Mouse (Mus musculus): ENCODE results near the gene Cbl. TPM values are rescaled to one million over a fixed set of nuclear protein-coding genes. Genes with fewer than 3 reads are reported as not detected.

Cbl gene
- 33.9 TPM for polyA plus RNA-seq (2017; shearing (Covaris generic))

GRCm38 (mm10) chr9:44233802-44234478 lies at the start of gene Cbl:
TSS of gene Cbl (minus strand) at chr9:44234049.

DNA sequence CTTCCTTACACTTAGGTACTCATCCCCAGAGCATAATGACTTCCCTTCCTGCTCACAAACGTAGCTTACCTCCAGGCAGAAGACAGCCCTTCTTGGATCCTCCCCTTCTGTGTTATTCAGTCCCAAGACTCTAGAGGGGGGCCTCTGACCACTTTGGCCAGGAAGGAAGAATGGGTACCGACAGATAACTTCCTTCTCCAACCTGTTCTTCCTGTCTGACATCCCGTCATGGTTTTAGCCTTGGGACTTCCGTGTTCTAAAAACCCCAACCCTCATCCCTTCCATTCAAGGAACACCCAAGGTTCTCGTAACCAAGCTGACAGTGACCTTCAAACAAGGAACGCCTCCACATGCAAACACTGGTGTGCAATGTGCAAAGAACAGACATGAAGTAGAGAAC lies 34.6 kb upstream of the Cbl start, which contains the start of gene Nlrx1:
TSS of gene Nlrx1 (minus strand) at position 168 of the 400 bp plus-strand sequence.

DNA sequence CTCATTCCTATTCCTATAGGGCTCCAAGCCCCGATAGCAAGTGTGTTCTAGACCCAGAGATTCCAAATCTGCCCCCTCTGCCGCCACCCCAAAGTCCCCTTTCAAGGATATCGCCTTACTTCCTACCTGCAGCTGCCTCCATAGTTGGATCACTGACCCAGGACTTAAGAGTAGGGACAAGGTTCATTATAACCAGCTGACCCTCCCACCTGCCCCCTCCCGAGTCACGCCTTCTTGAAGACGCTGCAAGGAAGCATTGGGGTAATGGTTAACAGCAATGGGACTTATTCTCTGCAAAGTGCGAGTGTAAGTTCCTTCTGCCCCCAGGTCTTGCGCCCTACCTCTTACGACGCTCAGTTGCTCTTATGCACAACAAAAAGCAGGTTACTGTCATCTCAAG lies 17.5 kb upstream of the Cbl start, which contains the start of gene Pdzd3:
TSS of gene Pdzd3 (minus strand) at position 158 of the 400 bp plus-strand sequence.

GRCm38 (mm10) chr9:44240399-44240798 lies 6.5 kb upstream of the Cbl start, which contains the start of gene Ccdc153:
TSS of gene Ccdc153 (plus strand) at chr9:44240676.

GRCm38 (mm10) chr9:44134101-44134850 lies 99.6 kb downstream of the Cbl start, which contains the start of gene Mcam:
TSS of gene Mcam (plus strand) at chr9:44134469.

GRCm38 (mm10) chr9:44113105-44113789 lies 120.6 kb downstream of the Cbl start, which contains the start of the genes Gm49380 and Rnf26:
TSS of gene Gm49380 (minus strand) at chr9:44113500.
TSS of gene Rnf26 (minus strand) at chr9:44113517.

DNA sequence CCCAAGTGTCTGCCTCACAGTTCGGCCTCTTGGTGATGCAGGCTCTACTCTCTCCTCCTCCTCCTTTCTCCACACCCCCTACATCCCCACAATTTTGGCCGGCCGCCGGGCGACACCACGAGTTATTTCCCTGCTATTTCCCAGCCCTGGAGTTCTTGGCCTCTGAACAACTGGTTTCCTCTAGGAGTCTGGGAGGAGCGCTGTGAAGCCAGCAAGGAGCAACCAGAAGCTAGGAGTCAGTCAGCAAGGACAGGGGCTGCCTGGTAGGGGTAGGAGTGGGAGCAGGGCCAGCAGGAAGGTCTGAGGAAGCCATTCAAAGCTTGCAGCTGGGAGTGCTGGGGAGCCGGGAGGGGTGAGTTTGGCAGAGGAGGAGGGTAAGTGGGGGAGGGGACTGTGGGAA lies 126.7 kb downstream of the Cbl start, which contains the start of gene C1qtnf5:
TSS of gene C1qtnf5 (plus strand) at position 136 of the 400 bp plus-strand sequence.

DNA sequence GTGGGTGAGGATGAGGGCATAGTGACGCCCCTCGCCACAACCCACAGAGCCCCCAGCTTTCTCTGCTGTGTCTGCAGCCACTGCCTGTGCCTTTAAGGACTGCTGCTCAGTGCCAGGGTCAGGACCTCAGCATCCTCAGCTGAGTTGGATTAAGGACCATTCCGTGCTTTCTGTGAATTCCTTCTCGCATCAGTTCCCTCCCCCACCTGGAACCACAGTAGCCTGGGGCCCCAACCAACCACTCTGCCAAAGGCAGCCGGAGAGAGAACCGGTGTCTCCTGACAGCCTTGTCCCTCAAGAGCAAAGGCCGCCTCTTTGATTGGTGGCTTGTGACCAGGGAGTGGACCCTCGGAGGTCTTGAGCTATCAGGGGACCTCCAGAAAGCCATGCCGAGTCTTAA lies 132.4 kb downstream of the Cbl start, which contains the start of gene Mfrp:
TSS of gene Mfrp (plus strand) at position 240 of the 400 bp plus-strand sequence.

Other genes with a start within 250 kb of the Cbl start
- gene Thy1, start 190.7 kb downstream of the Cbl start, polyA plus RNA-seq (2017; shearing (Covaris generic)), result 132 TPM
- gene Usp2, start 167.0 kb downstream of the Cbl start, polyA plus RNA-seq (2017; shearing (Covaris generic)), result 17.8 TPM
- not detected for gene Mfrp, start 132.3 kb downstream of the Cbl start, polyA plus RNA-seq (2017; shearing (Covaris generic))
- gene C1qtnf5, start 126.8 kb downstream of the Cbl start, polyA plus RNA-seq (2017; shearing (Covaris generic)), result not detected
- not detected for gene Gm49380, start 120.5 kb downstream of the Cbl start, polyA plus RNA-seq (2017; shearing (Covaris generic))
- gene Rnf26, start 120.5 kb downstream of the Cbl start, polyA plus RNA-seq (2017; shearing (Covaris generic)), result 16.6 TPM
- 0.67 TPM for gene Mcam, start 99.6 kb downstream of the Cbl start, polyA plus RNA-seq (2017; shearing (Covaris generic))
- gene Ccdc153, start 6.6 kb upstream of the Cbl start, polyA plus RNA-seq (2017; shearing (Covaris generic)), result not detected
- gene Pdzd3, start 17.4 kb upstream of the Cbl start, polyA plus RNA-seq (2017; shearing (Covaris generic)), result 0.23 TPM
- gene Nlrx1, start 34.5 kb upstream of the Cbl start, polyA plus RNA-seq (2017; shearing (Covaris generic)), result 4.8 TPM
- gene Abcg4, start 54.6 kb upstream of the Cbl start, polyA plus RNA-seq (2017; shearing (Covaris generic)), result not detected
- gene Hinfp, start 71.6 kb upstream of the Cbl start, polyA plus RNA-seq (2017; shearing (Covaris generic)), result 34.4 TPM
- 12.7 TPM for gene C2cd2l, start 86.2 kb upstream of the Cbl start, polyA plus RNA-seq (2017; shearing (Covaris generic))
- gene Dpagt1, start 92.0 kb upstream of the Cbl start, polyA plus RNA-seq (2017; shearing (Covaris generic)), result 8.7 TPM
- 61.7 TPM for gene H2afx, start 100.6 kb upstream of the Cbl start, polyA plus RNA-seq (2017; shearing (Covaris generic))
- gene Hmbs, start 110.2 kb upstream of the Cbl start, polyA plus RNA-seq (2017; shearing (Covaris generic)), result 14.8 TPM
- gene Vps11, start 127.6 kb upstream of the Cbl start, polyA plus RNA-seq (2017; shearing (Covaris generic)), result 50.0 TPM
- 15.7 TPM for gene Hyou1, start 145.4 kb upstream of the Cbl start, polyA plus RNA-seq (2017; shearing (Covaris generic))
- 13.6 TPM for gene Slc37a4, start 162.8 kb upstream of the Cbl start, polyA plus RNA-seq (2017; shearing (Covaris generic))
- 2,034 TPM for gene Rps25, start 173.1 kb upstream of the Cbl start, polyA plus RNA-seq (2017; shearing (Covaris generic))
- 90.9 TPM for gene Trappc4, start 173.6 kb upstream of the Cbl start, polyA plus RNA-seq (2017; shearing (Covaris generic))
- 44.8 TPM for gene Ccdc84, start 184.5 kb upstream of the Cbl start, polyA plus RNA-seq (2017; shearing (Covaris generic))
- gene Foxr1, start 207.1 kb upstream of the Cbl start, polyA plus RNA-seq (2017; shearing (Covaris generic)), result 0.71 TPM
- gene Upk2, start 220.9 kb upstream of the Cbl start, polyA plus RNA-seq (2017; shearing (Covaris generic)), result not detected
- 20.8 TPM for gene Bcl9l, start 248.8 kb upstream of the Cbl start, polyA plus RNA-seq (2017; shearing (Covaris generic))

Measured in effector memory CD4-positive, alpha-beta T cell, adult 7 months (primary cell).